Mouse (Mus musculus): ENCODE data around the gene Gm28635. TPM values are rescaled to one million over a fixed set of nuclear protein-coding genes. Genes with fewer than 3 reads are reported as not detected.
"Not testable (repeated sequence)": the region's sequence is repeated elsewhere in the genome, so short reads cannot be mapped to it uniquely, and the experiment has no call there.

Gene Gm28635
- polyA plus RNA-seq, 1 experiment from 2014 or later = not detected

GRCm38 (mm10) chr2:84703497-84703896 lies 25.7 kb upstream of the Gm28635 start:
- ATAC-seq = no peak
- Histone ChIP-seq H3K4me3 (replicated peaks; ENCODE audit: low read length) (no peak overlapping the region), H3K36me3 (ENCODE audit: control insufficient read depth, insufficient read depth) (peaks cover 2% of the 10 kb centered on the region; the same call in 1 of the 2 replicates), H3K9ac (replicated peaks; ENCODE audit: low read depth, low read length) (no peak overlapping the region), H3K4me1 (replicated peaks; ENCODE audit: control insufficient read depth, insufficient read depth, low read length) (peaks cover 8% of the 10 kb centered on the region), H3K27me3 (replicated peaks; ENCODE audit: control insufficient read depth, insufficient read depth, low read length) (no peaks in the 10 kb centered on the region), H3K27ac (ENCODE audit: low read length) (no peak overlapping the region), H3K9me3 (ENCODE audit: control insufficient read depth, low read length) (no peaks in the 10 kb centered on the region), H3K4me2 (ENCODE audit: low read length) (no peak overlapping the region)
- WGBS = 97% methylated on average over 1 of the region's 1 CpGs

GRCm38 (mm10) chr2:84695007-84695695 lies 17.3 kb upstream of the Gm28635 start:
- WGBS = 88% methylated on average over 5 of the region's 5 CpGs
- H3K4me2 ChIP-seq (ENCODE audit: low read length) = no peak overlapping the region
- H3K9me3 ChIP-seq (ENCODE audit: control insufficient read depth, low read length) = no peaks in the 10 kb centered on the region
- H3K27ac ChIP-seq (ENCODE audit: low read length) = no peak overlapping the region
- ATAC-seq = no peak
- H3K4me1 ChIP-seq (replicated peaks; ENCODE audit: control insufficient read depth, insufficient read depth, low read length) = no peaks in the 10 kb centered on the region
- peaks cover 24% of the 10 kb centered on the region for H3K36me3 ChIP-seq (ENCODE audit: control insufficient read depth, insufficient read depth)
- H3K4me3 ChIP-seq (replicated peaks; ENCODE audit: low read length) = no peak overlapping the region
- no peak overlapping the region for H3K9ac ChIP-seq (replicated peaks; ENCODE audit: low read depth, low read length)
- no peaks in the 10 kb centered on the region for H3K27me3 ChIP-seq (replicated peaks; ENCODE audit: control insufficient read depth, insufficient read depth, low read length)

- H3K4me1 ChIP-seq (replicated peaks; ENCODE audit: control insufficient read depth, insufficient read depth, low read length) = no peaks in the 10 kb centered on the region
- no peaks in the 10 kb centered on the region for H3K9me3 ChIP-seq (ENCODE audit: control insufficient read depth, low read length)
- 86% methylated on average over 12 of the region's 12 CpGs for WGBS
- H3K27me3 ChIP-seq (replicated peaks; ENCODE audit: control insufficient read depth, insufficient read depth, low read length) = no peaks in the 10 kb centered on the region
- peaks cover 50% of the 10 kb centered on the region for H3K36me3 ChIP-seq (ENCODE audit: control insufficient read depth, insufficient read depth)
- H3K9ac ChIP-seq (replicated peaks; ENCODE audit: low read depth, low read length) = no peak overlapping the region
- H3K4me2 ChIP-seq (ENCODE audit: low read length) = no peak overlapping the region
- ATAC-seq = no peak
- H3K27ac ChIP-seq (ENCODE audit: low read length) = no peak overlapping the region
- no peak overlapping the region for H3K4me3 ChIP-seq (replicated peaks; ENCODE audit: low read length)
Measured at GRCm38 (mm10) chr2:84690050-84690449, 12.2 kb upstream of the Gm28635 start.

GRCm38 (mm10) chr2:84688080-84688844 lies 10.4 kb upstream of the Gm28635 start:
- WGBS = 89% methylated on average over 2 of the region's 2 CpGs
- Histone ChIP-seq H3K36me3 (ENCODE audit: control insufficient read depth, insufficient read depth) (peaks cover 46% of the 10 kb centered on the region), H3K27me3 (replicated peaks; ENCODE audit: control insufficient read depth, insufficient read depth, low read length) (no peaks in the 10 kb centered on the region), H3K9me3 (ENCODE audit: control insufficient read depth, low read length) (no peaks in the 10 kb centered on the region), H3K9ac (replicated peaks; ENCODE audit: low read depth, low read length) (no peak overlapping the region), H3K27ac (ENCODE audit: low read length) (no peak overlapping the region), H3K4me1 (replicated peaks; ENCODE audit: control insufficient read depth, insufficient read depth, low read length) (no peaks in the 10 kb centered on the region), H3K4me3 (replicated peaks; ENCODE audit: low read length) (no peak overlapping the region), H3K4me2 (ENCODE audit: low read length) (no peak overlapping the region)
- ATAC-seq = no peak

GRCm38 (mm10) chr2:84682605-84683183 lies 4.9 kb upstream of the Gm28635 start:
- no peak overlapping the region for H3K27ac ChIP-seq (ENCODE audit: low read length)
- H3K9ac ChIP-seq (replicated peaks; ENCODE audit: low read depth, low read length) = no peak overlapping the region
- no peak overlapping the region for H3K4me3 ChIP-seq (replicated peaks; ENCODE audit: low read length)
- H3K4me1 ChIP-seq (replicated peaks; ENCODE audit: control insufficient read depth, insufficient read depth, low read length) = peaks cover 9% of the 10 kb centered on the region
- ATAC-seq = no peak
- H3K27me3 ChIP-seq (replicated peaks; ENCODE audit: control insufficient read depth, insufficient read depth, low read length) = no peaks in the 10 kb centered on the region
- no peaks in the 10 kb centered on the region for H3K9me3 ChIP-seq (ENCODE audit: control insufficient read depth, low read length)
- H3K36me3 ChIP-seq (ENCODE audit: control insufficient read depth, insufficient read depth) = peaks cover 24% of the 10 kb centered on the region
- 85% methylated on average over 6 of the region's 6 CpGs for WGBS
- H3K4me2 ChIP-seq (ENCODE audit: low read length) = no peak overlapping the region

- WGBS = 19% methylated on average over 8 of the region's 8 CpGs
- peak within 1 kb of the TSS; percentile 86 for H3K4me2 ChIP-seq (ENCODE audit: low read length)
- H3K27me3 ChIP-seq (replicated peaks; ENCODE audit: control insufficient read depth, insufficient read depth, low read length) = no peaks in the 10 kb centered on the region
- H3K4me3 ChIP-seq (replicated peaks; ENCODE audit: low read length) = peak within 1 kb of the TSS; percentile 95
- peak within 1 kb of the TSS; percentile 78 for H3K9ac ChIP-seq (replicated peaks; ENCODE audit: low read depth, low read length)
- no peak for ATAC-seq
- H3K27ac ChIP-seq (ENCODE audit: low read length) = 0 out of 2 replicates have a peak within 1 kb of the TSS, but pooled peaks have one; percentile 21
- H3K9me3 ChIP-seq (ENCODE audit: control insufficient read depth, low read length) = no peaks in the 10 kb centered on the region
- peaks cover 8% of the 10 kb centered on the region for H3K36me3 ChIP-seq (ENCODE audit: control insufficient read depth, insufficient read depth)
- H3K4me1 ChIP-seq (replicated peaks; ENCODE audit: control insufficient read depth, insufficient read depth, low read length) = peaks cover 19% of the 10 kb centered on the region
Measured at GRCm38 (mm10) chr2:84679016-84679415, 1.2 kb upstream of the Gm28635 start, which contains the start of gene Tmx2. Tmx2 (minus strand) TSS chr2:84679140.

GRCm38 (mm10) chr2:84677270-84677967 lies 422 bp downstream of the Gm28635 start:
- peaks cover 18% of the 10 kb centered on the region for H3K36me3 ChIP-seq (ENCODE audit: control insufficient read depth, insufficient read depth)
- peak overlapping the region; percentile 64 for H3K27ac ChIP-seq (ENCODE audit: low read length)
- H3K9me3 ChIP-seq (ENCODE audit: control insufficient read depth, low read length) = no peaks in the 10 kb centered on the region
- peak; percentile 30 for ATAC-seq
- peak overlapping the region; percentile 58 for H3K9ac ChIP-seq (replicated peaks; ENCODE audit: low read depth, low read length)
- peak overlapping the region; percentile 60 for H3K4me3 ChIP-seq (replicated peaks; ENCODE audit: low read length)
- peaks cover 19% of the 10 kb centered on the region for H3K4me1 ChIP-seq (replicated peaks; ENCODE audit: control insufficient read depth, insufficient read depth, low read length)
- H3K4me2 ChIP-seq (ENCODE audit: low read length) = peak overlapping the region; percentile 62
- H3K27me3 ChIP-seq (replicated peaks; ENCODE audit: control insufficient read depth, insufficient read depth, low read length) = no peaks in the 10 kb centered on the region
- 9% methylated on average over 22 of the region's 22 CpGs for WGBS

GRCm38 (mm10) chr2:84671535-84671934 lies 6.3 kb downstream of the Gm28635 start:
- Histone ChIP-seq H3K36me3 (ENCODE audit: control insufficient read depth, insufficient read depth) (peaks cover 17% of the 10 kb centered on the region), H3K4me2 (ENCODE audit: low read length) (peak overlapping the region; percentile 77), H3K4me1 (replicated peaks; ENCODE audit: control insufficient read depth, insufficient read depth, low read length) (peaks cover 18% of the 10 kb centered on the region)
- not testable (repeated sequence) for H3K9me3 ChIP-seq (ENCODE audit: control insufficient read depth, low read length); H3K4me3 ChIP-seq (replicated peaks; ENCODE audit: low read length); H3K27me3 ChIP-seq (replicated peaks; ENCODE audit: control insufficient read depth, insufficient read depth, low read length); ATAC-seq; H3K9ac ChIP-seq (replicated peaks; ENCODE audit: low read depth, low read length); H3K27ac ChIP-seq (ENCODE audit: low read length)
- 53% methylated on average over 4 of the region's 5 CpGs for WGBS

GRCm38 (mm10) chr2:84670569-84670933 lies 7.3 kb downstream of the Gm28635 start, which contains the start of gene Selenoh:
Selenoh (minus strand) TSS chr2:84670770.
- peak within 1 kb of the TSS; percentile 95 for H3K27ac ChIP-seq (ENCODE audit: low read length)
- peak; percentile 99 for ATAC-seq
- H3K4me1 ChIP-seq (replicated peaks; ENCODE audit: control insufficient read depth, insufficient read depth, low read length) = peaks cover 14% of the 10 kb centered on the region
- no peaks in the 10 kb centered on the region for H3K27me3 ChIP-seq (replicated peaks; ENCODE audit: control insufficient read depth, insufficient read depth, low read length)
- peak within 1 kb of the TSS; percentile 94 for H3K9ac ChIP-seq (replicated peaks; ENCODE audit: low read depth, low read length)
- H3K36me3 ChIP-seq (ENCODE audit: control insufficient read depth, insufficient read depth) = peaks cover 17% of the 10 kb centered on the region
- peak within 1 kb of the TSS; percentile 100 for H3K4me3 ChIP-seq (replicated peaks; ENCODE audit: low read length)
- peak within 1 kb of the TSS; percentile 77 for H3K4me2 ChIP-seq (ENCODE audit: low read length)
- WGBS = 1% methylated on average over 20 of the region's 20 CpGs
- no peaks in the 10 kb centered on the region for H3K9me3 ChIP-seq (ENCODE audit: control insufficient read depth, low read length)

All from forebrain, embryonic 16.5 days (tissue).